Mouse (Mus musculus): ENCODE measurements around the gene Crp.

DNA sequence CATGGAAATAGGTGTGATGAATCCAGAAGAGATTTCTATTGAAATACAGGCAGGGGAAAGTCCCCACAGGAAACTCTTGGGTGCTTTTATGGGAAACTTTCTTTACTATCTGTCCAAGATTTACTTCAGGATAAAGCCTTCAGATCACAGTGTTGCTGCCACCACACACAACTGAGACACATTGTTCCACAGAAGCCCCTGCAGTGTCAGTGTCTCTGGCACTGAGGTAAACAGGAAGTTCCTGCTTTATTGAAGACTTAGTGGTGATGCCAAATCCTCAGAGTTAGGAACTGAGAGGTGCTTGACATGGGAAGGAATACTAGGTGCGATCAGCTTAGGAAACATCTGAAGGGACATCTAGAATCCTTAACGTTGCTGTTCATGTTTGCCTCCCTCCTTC lies 131.1 kb downstream of the Crp start:
- TF ChIP-seq CTCF (IDR thresholded peaks at IDR 0.05 in 2 of 3, conservative IDR thresholded peaks at IDR 0.05 in 1 of 3; ENCODE audit: control insufficient read depth in 1 of 3, insufficient read depth in 1 of 3, low read depth in 2 of 3, low read length in 3 of 3, poor library complexity in 1 of 3, severe bottlenecking in 1 of 3) (no peak), EP300 (IDR thresholded peaks at IDR 0.05; ENCODE audit: low read depth in 1 of 2, low read length in 2 of 2) (no peak), MAFK (IDR thresholded peaks at IDR 0.05; ENCODE audit: borderline replicate concordance, low read depth, low read length) (no peak)
